Mouse (Mus musculus) midbrain, embryonic 13.5 days (tissue): ENCODE data around the gene Nid1. TPM values are rescaled to one million over a fixed set of nuclear protein-coding genes. Genes with fewer than 3 reads are reported as not detected.
A peak's percentile ranks its signal among the peaks of the same experiment; 100 is the strongest.
"Not testable (repeated sequence)": the region's sequence is repeated elsewhere in the genome, so short reads cannot be mapped to it uniquely, and the experiment has no call there.

ENCODE experiments used
- ATAC-seq: fragments of 200-750 bp; cut with Nextera tagmentation; 2 replicates; pipeline ENCODE4 v1.8.0; 2017; ENCODE audit warnings: mild to moderate bottlenecking, moderate TSS enrichment, moderate library complexity
- H3K27ac ChIP-seq: fragments of 300-500 bp; sonication (generic); 2 replicates; pipeline ENCODE4 v1.5.1; 2015; ENCODE audit warnings: inconsistent platforms, mild to moderate bottlenecking, moderate library complexity
- H3K27me3 ChIP-seq: fragments of 300-500 bp; sonication (generic); 2 replicates; pipeline ENCODE4 v1.6.1; 2015; ENCODE audit warnings: mild to moderate bottlenecking, inconsistent platforms
- H3K36me3 ChIP-seq: fragments of 300-500 bp; sonication (generic); 2 replicates; pipeline ENCODE4 v1.6.1; 2015; ENCODE audit warnings: mild to moderate bottlenecking, inconsistent platforms
- H3K4me1 ChIP-seq: fragments of 300-500 bp; sonication (generic); replicated peaks from 2 replicates; pipeline ENCODE4 v1.6.1; 2015; ENCODE audit warnings: inconsistent platforms
- H3K4me2 ChIP-seq: fragments of 300-500 bp; sonication (generic); replicated peaks from 2 replicates; pipeline ENCODE4 v1.6.1; 2015; ENCODE audit warnings: moderate library complexity, mild to moderate bottlenecking, inconsistent platforms
- H3K4me3 ChIP-seq: fragments of 300-500 bp; sonication (generic); replicated peaks from 2 replicates; pipeline ENCODE4 v1.5.1; 2015; ENCODE audit warnings: mild to moderate bottlenecking, inconsistent platforms
- H3K9ac ChIP-seq: fragments of 300-500 bp; sonication (generic); replicated peaks from 2 replicates; pipeline ENCODE4 v1.6.1; 2015; ENCODE audit warnings: mild to moderate bottlenecking, inconsistent platforms
- H3K9me3 ChIP-seq: fragments of 300-500 bp; sonication (generic); 2 replicates; pipeline ENCODE4 v1.6.1; 2016; ENCODE audit warnings: mild to moderate bottlenecking, inconsistent platforms
- WGBS: fragments of 180-500 bp; shearing (Covaris S2); methylation state at CpG from one replicate; pipeline ENCODE4 v1.1.7; 2015; 5-methylcytosine and 5-hydroxymethylcytosine counted together
- polyA plus RNA-seq: library from polyadenylated mRNA; unstranded; fragments of >200 nt; fragmentation: Nextera tagmentation; extraction: Ambion mirVana; gene quantifications from 2 replicates; pipeline ENCODE4 v1.2.1, GENCODE M21; 2015

Gene Nid1
- polyA plus RNA-seq, 1 experiment from 2014 or later, result 27.9 TPM

DNA sequence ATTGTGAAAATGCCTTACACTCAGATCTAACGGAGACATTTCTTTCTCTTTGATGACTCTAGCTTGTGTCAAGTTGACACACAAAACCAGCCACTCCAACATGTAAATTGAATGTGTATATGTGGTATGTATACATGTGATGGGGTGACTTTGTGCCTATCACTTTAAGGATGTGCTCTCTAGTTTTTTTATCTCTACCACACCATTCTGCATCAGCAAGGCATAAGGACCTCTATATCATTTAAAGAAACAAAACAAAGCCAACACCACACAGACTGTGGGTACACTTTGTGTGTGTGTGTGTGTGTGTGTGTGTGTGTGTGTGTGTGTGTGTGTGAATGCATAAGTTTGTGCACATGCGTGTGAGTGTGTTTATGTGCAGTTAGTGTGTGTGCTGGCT, 99.2 kb downstream of the Nid1 start:
- Histone ChIP-seq H3K9ac (no peak overlapping the region), H3K4me1 (no peaks in the 10 kb centered on the region), H3K36me3 (no peaks in the 10 kb centered on the region), H3K27me3 (no peaks in the 10 kb centered on the region), H3K27ac (no peak overlapping the region), H3K9me3 (no peaks in the 10 kb centered on the region), H3K4me2 (no peak overlapping the region), H3K4me3 (no peak overlapping the region)
- no peak for ATAC-seq
- 87% methylated on average over 2 of the region's 2 CpGs for WGBS

DNA sequence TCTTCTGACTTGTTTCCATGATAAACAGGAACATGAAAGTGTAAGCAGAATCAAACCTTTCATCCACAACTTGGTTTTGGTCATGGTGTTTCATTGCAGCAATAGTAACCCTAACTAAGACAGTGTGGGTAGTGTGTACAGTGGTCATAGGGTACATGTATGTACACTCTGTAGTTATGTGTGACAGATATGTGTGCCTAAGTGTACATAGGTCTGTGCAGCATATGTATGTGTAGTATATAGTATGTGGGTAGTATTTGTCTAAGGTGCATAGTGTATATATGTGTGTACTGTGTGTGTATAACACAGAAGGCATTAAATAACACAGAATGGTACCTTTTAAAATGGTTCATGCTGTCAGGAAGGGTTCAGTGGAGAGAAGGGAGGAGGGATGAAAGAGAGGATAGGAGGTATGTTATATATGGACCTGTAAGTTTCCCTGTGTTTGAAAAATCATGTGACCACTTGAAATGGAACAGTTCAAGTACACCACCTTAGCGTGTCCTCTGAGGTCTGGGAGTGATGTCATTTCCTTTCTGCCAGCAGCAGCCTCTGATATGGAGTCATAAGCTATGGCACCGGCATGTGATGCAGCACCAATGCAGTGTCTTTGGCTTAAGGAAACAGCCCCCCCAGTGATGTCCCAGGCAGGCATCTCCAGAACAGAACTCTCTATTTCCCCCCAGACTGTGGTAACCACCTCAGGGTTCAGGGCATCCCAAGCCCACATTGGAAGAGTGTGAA, 100.1 kb downstream of the Nid1 start:
- Histone ChIP-seq H3K4me1 (no peaks in the 10 kb centered on the region), H3K27me3 (no peaks in the 10 kb centered on the region), H3K27ac (no peak overlapping the region), H3K4me2 (no peak overlapping the region), H3K4me3 (no peak overlapping the region), H3K9ac (no peak overlapping the region), H3K9me3 (no peaks in the 10 kb centered on the region), H3K36me3 (no peaks in the 10 kb centered on the region)
- ATAC-seq, result peak; percentile 58; the same call in 1 of the 2 replicates
- 85% methylated on average over 2 of the region's 2 CpGs for WGBS

DNA sequence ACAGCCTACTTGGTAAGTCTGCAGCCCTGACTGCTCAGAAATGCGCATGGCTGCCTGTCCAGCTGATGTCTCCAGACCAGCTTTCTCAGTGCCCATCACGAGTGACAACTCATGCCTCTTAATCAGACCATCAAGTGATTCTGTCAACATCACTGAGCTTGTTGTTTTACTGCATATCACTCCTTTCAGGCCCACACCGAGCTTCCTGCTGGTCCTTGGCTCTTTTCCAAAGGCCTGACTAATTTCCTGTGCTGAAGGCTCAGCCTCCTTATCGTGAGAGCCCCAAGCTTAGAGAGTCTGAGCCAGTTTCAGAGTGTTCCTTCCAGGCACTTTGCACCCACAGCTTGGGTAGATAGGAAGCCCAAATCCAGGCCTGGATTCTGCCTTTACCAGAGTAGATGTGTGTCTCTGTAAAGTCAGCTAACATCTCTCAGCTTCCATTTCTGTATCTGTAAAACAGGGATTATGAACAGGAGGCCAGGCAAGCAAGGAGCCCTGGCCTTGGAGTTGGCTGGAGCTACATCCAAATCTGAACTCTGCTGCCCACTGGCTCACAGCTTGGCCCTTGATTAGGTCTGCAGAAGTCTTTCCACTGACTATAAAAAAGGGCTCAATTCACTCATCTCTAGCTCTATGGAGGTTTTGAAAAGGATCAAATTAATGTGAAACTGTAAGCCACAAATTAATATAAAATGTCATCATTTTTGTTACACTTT, 101.4 kb downstream of the Nid1 start:
- WGBS, result 54% methylated on average over 4 of the region's 4 CpGs
- H3K9ac ChIP-seq, result no peak overlapping the region
- no peak overlapping the region for H3K27ac ChIP-seq
- H3K4me2 ChIP-seq, result no peak overlapping the region
- H3K9me3 ChIP-seq, result no peaks in the 10 kb centered on the region
- H3K27me3 ChIP-seq, result no peaks in the 10 kb centered on the region
- 0 out of 2 replicates have a peak, but pooled peaks have one; percentile 24 for ATAC-seq
- no peaks in the 10 kb centered on the region for H3K36me3 ChIP-seq
- no peaks in the 10 kb centered on the region for H3K4me1 ChIP-seq
- H3K4me3 ChIP-seq, result no peak overlapping the region

DNA sequence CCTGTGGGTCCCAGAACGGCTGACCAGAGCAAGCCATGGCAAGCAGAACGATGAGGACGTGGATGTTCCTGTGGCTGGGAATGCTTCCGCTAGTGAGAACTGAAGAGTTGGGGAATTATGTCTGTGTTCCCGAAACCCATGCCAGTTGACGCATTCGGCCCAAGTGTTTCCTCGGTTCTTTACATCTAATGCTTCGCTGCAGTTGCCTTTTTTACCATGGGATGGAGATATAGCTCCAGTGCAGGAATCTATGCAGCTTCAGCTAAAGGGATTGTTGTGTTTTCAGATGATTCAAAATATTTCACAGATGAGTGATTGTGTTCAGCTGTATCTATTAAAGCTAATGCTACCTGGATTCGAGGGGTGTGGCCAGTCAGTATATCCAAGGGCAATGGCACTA, 105.7 kb downstream of the Nid1 start:
- not testable (repeated sequence) for ATAC-seq, H3K27ac ChIP-seq, H3K27me3 ChIP-seq, H3K36me3 ChIP-seq, H3K4me1 ChIP-seq, H3K9ac ChIP-seq, H3K9me3 ChIP-seq, H3K4me2 ChIP-seq, H3K4me3 ChIP-seq
- 93% methylated on average over 10 of the region's 10 CpGs for WGBS

DNA sequence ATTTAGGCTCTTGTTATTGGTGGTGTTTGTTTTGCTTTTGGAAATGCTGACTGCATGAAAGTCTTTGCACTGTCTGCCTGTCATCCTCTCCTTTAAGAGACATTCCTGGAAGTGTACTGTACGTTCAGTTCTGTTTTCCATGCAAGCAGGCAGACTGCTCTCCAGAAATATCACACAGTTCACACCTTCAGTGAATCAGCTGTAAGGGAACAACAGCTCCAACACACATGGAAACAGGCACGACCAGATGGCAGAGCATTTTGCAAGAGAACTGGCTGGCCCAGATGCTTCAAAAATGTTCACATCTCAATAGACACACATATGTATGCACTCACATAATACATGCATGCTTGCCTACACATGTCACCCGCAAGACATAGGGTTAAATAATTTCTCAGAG, 109.4 kb downstream of the Nid1 start:
- no peak for ATAC-seq

DNA sequence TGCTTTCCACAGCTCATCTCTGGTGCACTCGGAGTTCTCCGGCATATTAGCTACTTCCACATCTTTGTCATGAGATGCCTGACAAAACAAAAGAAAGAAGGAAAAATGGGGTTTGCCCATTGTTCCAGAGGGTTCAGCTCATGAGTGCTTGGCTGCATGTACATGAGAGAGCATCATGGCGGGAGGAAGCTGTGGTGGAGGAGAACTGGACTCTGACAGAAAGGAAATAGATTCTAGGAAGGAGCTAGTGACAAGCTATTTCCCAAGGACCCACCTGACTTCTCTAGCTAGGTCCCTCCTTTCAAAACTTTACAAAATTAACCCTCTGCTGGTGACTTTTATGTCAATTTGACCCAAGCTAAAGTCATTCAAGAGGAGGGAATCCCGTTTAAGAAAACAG, 110.5 kb downstream of the Nid1 start:
- H3K27me3 ChIP-seq, result peaks cover 29% of the 10 kb centered on the region
- H3K4me2 ChIP-seq, result no peak overlapping the region
- H3K9me3 ChIP-seq, result no peaks in the 10 kb centered on the region
- H3K4me1 ChIP-seq, result no peaks in the 10 kb centered on the region
- 89% methylated on average over 4 of the region's 4 CpGs for WGBS
- H3K27ac ChIP-seq, result no peak overlapping the region
- no peaks in the 10 kb centered on the region for H3K36me3 ChIP-seq
- ATAC-seq, result no peak
- H3K4me3 ChIP-seq, result no peak overlapping the region
- H3K9ac ChIP-seq, result no peak overlapping the region

More for the DNA sequence above, 109.4 kb downstream of the Nid1 start:
- 87% methylated on average over 3 of the region's 3 CpGs for WGBS
- H3K4me2 ChIP-seq, result no peak overlapping the region
- no peaks in the 10 kb centered on the region for H3K36me3 ChIP-seq
- peaks cover 29% of the 10 kb centered on the region for H3K27me3 ChIP-seq
- no peaks in the 10 kb centered on the region for H3K4me1 ChIP-seq
- H3K9ac ChIP-seq, result no peak overlapping the region
- no peak overlapping the region for H3K27ac ChIP-seq
- no peaks in the 10 kb centered on the region for H3K9me3 ChIP-seq
- no peak overlapping the region for H3K4me3 ChIP-seq

DNA sequence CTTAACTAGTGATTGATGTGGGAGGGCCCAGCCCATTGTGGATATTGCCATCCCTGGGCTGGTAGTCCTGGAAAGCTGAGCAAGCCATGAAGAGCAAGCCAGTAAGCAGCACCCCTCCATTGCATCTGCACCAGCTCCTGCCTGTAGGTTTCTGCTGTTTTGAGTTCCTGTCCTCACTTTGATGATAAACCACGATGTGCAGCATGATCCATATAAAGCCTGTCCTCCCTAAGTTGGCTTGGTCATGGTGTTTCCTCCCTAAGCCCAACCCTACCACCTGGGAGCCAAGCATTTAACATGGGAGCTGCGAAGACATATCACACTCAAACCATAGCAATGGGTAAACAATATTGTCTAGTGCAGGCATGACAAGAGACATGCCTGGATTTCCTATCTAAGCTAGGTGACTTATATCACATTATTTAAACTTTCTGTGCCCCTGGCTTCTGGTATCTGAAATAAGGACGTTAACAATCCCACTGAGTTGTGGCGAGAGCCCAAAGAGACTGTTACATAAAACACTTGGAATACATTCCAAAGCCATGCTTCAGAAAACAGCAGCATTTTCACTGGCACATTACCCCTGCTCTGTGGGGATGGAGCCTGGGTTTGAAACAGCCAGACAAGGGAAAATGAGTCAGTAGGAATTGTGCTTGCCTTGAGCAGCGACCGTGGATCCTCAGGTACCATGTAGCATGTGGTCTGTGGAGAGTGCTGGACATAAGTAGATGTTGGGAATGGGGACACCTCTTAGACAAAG, 111.3 kb downstream of the Nid1 start:
- H3K4me1 ChIP-seq, result no peaks in the 10 kb centered on the region
- no peak overlapping the region for H3K4me2 ChIP-seq
- no peaks in the 10 kb centered on the region for H3K36me3 ChIP-seq
- no peak overlapping the region for H3K4me3 ChIP-seq
- no peak for ATAC-seq
- no peak overlapping the region for H3K9ac ChIP-seq
- no peak overlapping the region for H3K27ac ChIP-seq
- no peaks in the 10 kb centered on the region for H3K9me3 ChIP-seq
- 85% methylated on average over 6 of the region's 6 CpGs for WGBS
- H3K27me3 ChIP-seq, result peaks cover 29% of the 10 kb centered on the region

DNA sequence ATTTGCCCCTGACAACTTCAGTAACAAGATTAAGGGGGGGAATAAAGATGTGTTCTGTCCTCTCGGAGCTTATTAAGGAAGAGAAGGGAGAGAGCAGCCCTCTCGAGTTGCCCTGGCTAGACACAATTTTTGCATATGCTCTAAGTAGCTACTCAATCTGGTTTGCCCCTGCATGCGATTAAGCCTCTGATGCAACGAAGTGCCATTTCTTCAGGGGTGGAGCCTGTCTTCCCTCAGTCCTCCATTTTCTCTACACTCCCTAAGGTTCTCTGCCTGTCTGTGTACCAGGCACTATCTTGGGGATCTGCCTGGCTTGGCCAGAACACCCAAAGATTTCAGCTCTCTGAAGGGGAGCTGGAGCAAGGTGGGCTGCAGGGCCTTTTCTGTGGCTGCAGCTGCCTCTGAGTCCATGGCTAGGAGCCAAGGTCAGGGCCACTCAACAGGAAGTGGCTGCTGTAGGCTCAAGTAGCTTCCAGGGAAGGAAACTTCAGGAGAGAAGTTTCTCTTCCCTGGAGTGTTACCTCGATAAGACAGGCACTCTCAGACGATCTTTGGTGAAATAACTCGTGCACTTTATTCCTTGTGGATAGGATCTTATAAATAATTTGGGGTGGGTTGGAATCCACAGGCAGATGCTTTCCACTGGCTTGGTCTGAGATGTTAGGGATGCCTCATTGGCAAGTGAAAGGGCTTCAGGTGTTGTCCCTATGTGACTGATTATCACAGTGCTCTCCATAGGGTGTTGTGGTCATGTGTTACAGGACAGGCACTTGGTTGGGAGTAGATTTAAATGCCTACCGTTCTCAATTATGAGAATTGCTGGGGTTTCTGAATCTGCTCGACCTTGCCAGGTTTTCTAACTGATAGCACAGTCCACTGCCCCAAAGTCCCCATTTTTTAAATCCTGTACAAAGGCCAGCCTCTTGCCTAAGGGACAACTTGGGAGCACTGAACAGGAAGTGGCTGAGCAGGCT, 112.6 kb downstream of the Nid1 start:
- Histone ChIP-seq H3K9me3 (no peaks in the 10 kb centered on the region), H3K27me3 (peaks cover 41% of the 10 kb centered on the region), H3K36me3 (no peaks in the 10 kb centered on the region), H3K4me1 (no peaks in the 10 kb centered on the region), H3K27ac (no peak overlapping the region), H3K4me3 (no peak overlapping the region), H3K4me2 (no peak overlapping the region), H3K9ac (no peak overlapping the region)
- 70% methylated on average over 9 of the region's 9 CpGs for WGBS
- no peak for ATAC-seq

DNA sequence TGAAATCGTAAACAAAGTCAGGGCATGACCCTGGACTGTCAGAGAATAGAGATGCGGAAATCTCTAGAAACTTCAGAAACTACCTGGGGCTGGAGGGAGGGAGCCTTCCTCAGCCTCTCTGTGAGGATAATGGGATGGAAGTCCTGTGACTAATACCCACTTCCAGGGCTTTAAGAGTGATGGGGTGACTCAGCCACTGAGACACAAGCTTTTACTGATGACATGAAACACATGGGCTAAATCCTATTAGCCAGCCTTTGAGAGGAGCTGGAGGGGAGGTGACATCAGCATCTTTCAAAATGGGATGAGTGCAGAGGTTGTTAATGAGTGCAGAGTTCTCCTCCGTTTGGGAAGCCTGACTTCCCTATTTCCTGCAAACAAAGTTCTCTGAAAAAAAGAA, 114.7 kb downstream of the Nid1 start:
- no peak overlapping the region for H3K9ac ChIP-seq
- H3K4me1 ChIP-seq, result no peaks in the 10 kb centered on the region
- no peak overlapping the region for H3K4me3 ChIP-seq
- peak; percentile 65; the same call in 1 of the 2 replicates for ATAC-seq
- no peaks in the 10 kb centered on the region for H3K36me3 ChIP-seq
- 23% methylated on average over 3 of the region's 3 CpGs for WGBS
- no peaks in the 10 kb centered on the region for H3K9me3 ChIP-seq
- H3K27ac ChIP-seq, result no peak overlapping the region
- peaks cover 56% of the 10 kb centered on the region for H3K27me3 ChIP-seq
- H3K4me2 ChIP-seq, result no peak overlapping the region

DNA sequence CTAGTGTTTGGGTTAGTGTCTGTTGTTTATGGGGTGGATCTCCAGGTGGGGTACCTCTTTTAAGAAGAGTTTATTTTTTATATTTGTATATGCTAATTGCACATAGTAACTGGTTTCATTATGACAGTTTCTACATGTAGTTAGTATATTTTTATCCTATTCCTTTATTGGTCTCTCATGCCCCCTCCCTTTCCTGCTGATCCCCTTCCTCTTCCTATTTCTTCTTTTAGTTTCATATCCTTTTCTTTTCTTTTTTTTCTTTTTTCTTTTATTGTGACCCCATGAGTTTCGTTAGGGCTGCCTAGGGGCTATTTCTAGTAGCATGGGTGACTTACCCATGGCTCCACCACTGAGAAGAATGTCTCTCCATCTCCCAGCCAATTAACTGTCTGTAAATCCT, 116.3 kb downstream of the Nid1 start:
- H3K9me3 ChIP-seq, result no peaks in the 10 kb centered on the region
- no peaks in the 10 kb centered on the region for H3K4me1 ChIP-seq
- H3K27me3 ChIP-seq, result peaks cover 53% of the 10 kb centered on the region
- ATAC-seq, result no peak
- H3K27ac ChIP-seq, result no peak overlapping the region
- no peak overlapping the region for H3K4me3 ChIP-seq
- WGBS, result 65% methylated on average over 1 of the region's 1 CpGs
- H3K36me3 ChIP-seq, result no peaks in the 10 kb centered on the region
- H3K9ac ChIP-seq, result no peak overlapping the region
- H3K4me2 ChIP-seq, result no peak overlapping the region

DNA sequence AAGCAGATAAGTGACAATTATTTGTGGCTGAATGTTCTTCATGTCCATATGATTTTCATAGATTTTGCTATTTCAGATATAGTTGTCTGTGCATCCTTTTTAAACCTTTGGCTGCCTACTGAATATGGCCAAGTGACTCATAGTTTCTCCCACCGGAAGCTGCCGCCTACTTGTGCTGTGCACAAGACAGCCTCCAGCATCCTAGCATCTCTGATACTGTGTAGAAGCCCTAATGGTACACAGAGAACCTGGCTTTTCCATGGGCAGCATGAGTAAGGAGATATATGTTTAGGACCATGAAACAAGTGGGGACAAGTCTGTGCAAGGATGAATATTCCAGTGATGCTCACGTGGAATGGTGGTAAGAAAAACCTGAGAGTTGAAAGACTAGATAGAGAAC, 117.8 kb downstream of the Nid1 start:
- Histone ChIP-seq H3K4me1 (no peaks in the 10 kb centered on the region), H3K4me3 (no peak overlapping the region), H3K36me3 (no peaks in the 10 kb centered on the region), H3K4me2 (no peak overlapping the region), H3K9me3 (no peaks in the 10 kb centered on the region), H3K27me3 (peaks cover 41% of the 10 kb centered on the region), H3K9ac (no peak overlapping the region), H3K27ac (no peak overlapping the region)
- no peak for ATAC-seq
- 94% methylated on average over 3 of the region's 3 CpGs for WGBS
